Mouse (Mus musculus): ENCODE data around the gene Bnip2.
A peak's percentile ranks its signal among the peaks of the same experiment; 100 is the strongest.

GRCm38 (mm10) chr9:70040570-70040969 lies 51.3 kb downstream of the Bnip2 start:
- TF ChIP-seq CTCF (IDR thresholded peaks at IDR 0.05; ENCODE audit: low read depth) (0 out of 2 replicates have a peak, but pooled peaks have one; percentile 20), EP300 (optimal IDR thresholded peaks at IDR 0.05) (no peak)

Data from stomach, postnatal 0 days (tissue).